Mouse (Mus musculus) adrenal gland, postnatal 25 days (tissue): ENCODE data around the gene Helb. TPM values are rescaled to one million over a fixed set of nuclear protein-coding genes. Genes with fewer than 3 reads are reported as not detected.

Experiments used
- DNase-seq: peaks from one replicate; pipeline ENCODE4 v3.0.0; 2021; ENCODE audit warnings: mixed read lengths
- total RNA-seq: library from RNA; stranded (reverse); gene quantifications from 2 replicates; pipeline ENCODE4 v1.2.3, GENCODE M21; 2021

The Helb gene
- total RNA-seq, 1 experiment from 2014 or later: 11.8 TPM

- no peak for DNase-seq
Measured at GRCm38 (mm10) chr10:120092548-120092947, 20.2 kb downstream of the Helb start.

GRCm38 (mm10) chr10:120077850-120078249 lies 34.9 kb downstream of the Helb start:
- no peak for DNase-seq

- no peak for DNase-seq
Measured at GRCm38 (mm10) chr10:120066319-120066718, 46.5 kb downstream of the Helb start.

- peak; percentile 65 for DNase-seq
Measured at GRCm38 (mm10) chr10:120064424-120064823, 48.4 kb downstream of the Helb start.

- DNase-seq: no peak
Measured at GRCm38 (mm10) chr10:120061238-120062130, 51.3 kb downstream of the Helb start.

- DNase-seq: no peak
Measured at GRCm38 (mm10) chr10:120060579-120061237, 52.1 kb downstream of the Helb start.

GRCm38 (mm10) chr10:120044714-120045234 lies 68.0 kb downstream of the Helb start:
- DNase-seq: no peak

- no peak for DNase-seq
Measured at GRCm38 (mm10) chr10:120044237-120044636, 68.5 kb downstream of the Helb start.

- DNase-seq: no peak
Measured at GRCm38 (mm10) chr10:120038194-120038593, 74.6 kb downstream of the Helb start.

- no peak for DNase-seq
Measured at GRCm38 (mm10) chr10:120035824-120036223, 77.0 kb downstream of the Helb start.

GRCm38 (mm10) chr10:120035211-120035733 lies 77.5 kb downstream of the Helb start:
- no peak for DNase-seq

GRCm38 (mm10) chr10:120033866-120034265 lies 78.9 kb downstream of the Helb start:
- no peak for DNase-seq

Other genes starting within 250 kb of the Helb start
- gene Tmbim4, start 88.6 kb upstream of the Helb start, total RNA-seq: 141 and 150 TPM in 2 replicates
- gene Irak3, start 89.1 kb upstream of the Helb start, total RNA-seq: 3.2 and 4.6 TPM in 2 replicates
- 28.2 and 40.9 TPM in 2 replicates for gene Llph, start 114.1 kb upstream of the Helb start, total RNA-seq